Mouse (Mus musculus) olfactory bulb, adult 2 months (tissue): ENCODE results near the gene Nbl1.

Source experiments
- CTCF ChIP-seq: fragments of 200-500 bp; IDR thresholded peaks from 2 replicates; pipeline ENCODE4 v1.5.1; 2012; ENCODE audit warnings: low read depth, mild to moderate bottlenecking, low read length, moderate library complexity; ENCODE audit not compliant: insufficient read depth
- POLR2A ChIP-seq: fragments of 200-500 bp; IDR thresholded peaks from 2 replicates; pipeline ENCODE4 v1.6.1; 2012; ENCODE audit warnings: mild to moderate bottlenecking, low read depth, low read length, moderate library complexity; ENCODE audit not compliant: insufficient read depth

GRCm38 (mm10) chr4:139042611-139043010, 50.2 kb downstream of the Nbl1 start:
- TF ChIP-seq CTCF (no peak), POLR2A (no peak)
